42 mouse cellular contexts compared by ENCODE assay signal in genomic region chr7:26789984-26790383, GRCm38 (mm10). TPM values are rescaled to one million over a fixed set of nuclear protein-coding genes. Genes with fewer than 3 reads are reported as not detected.
"Had no signal": no experiment of that assay in that cellular context is flagged by ENCODE, and none has a peak within 500 bp of the region (broad histone marks: within the 10 kb centered on the region; RNA-seq: fewer than 3 reads in every experiment).

No protein-coding gene starts in this region.

- H3K4me2 ChIP-seq: heart, embryonic 12.5 days; hindbrain, embryonic 13.5 days; hindbrain, embryonic 15.5 days; limb, embryonic 13.5 days; limb, embryonic 15.5 days; liver, embryonic 12.5 days had no signal

- H3K4me1 ChIP-seq: heart, embryonic 10.5 days; heart, embryonic 12.5 days; hindbrain, embryonic 13.5 days; hindbrain, embryonic 15.5 days; limb, embryonic 13.5 days; limb, embryonic 15.5 days; liver, embryonic 12.5 days had no signal

- H3K4me3 ChIP-seq: gastrocnemius, adult 2 months; heart, embryonic 10.5 days; heart, embryonic 12.5 days; hindbrain, embryonic 13.5 days; hindbrain, embryonic 15.5 days; limb, embryonic 13.5 days; limb, embryonic 15.5 days; liver, embryonic 12.5 days had no signal

- H3K27ac ChIP-seq: gastrocnemius, adult 2 months; heart, embryonic 10.5 days; hindbrain, embryonic 13.5 days; hindbrain, embryonic 15.5 days; hindbrain, postnatal 0 days; limb, embryonic 13.5 days; limb, embryonic 15.5 days; liver, embryonic 12.5 days; liver, embryonic 14.5 days had no signal

- ATAC-seq: hindbrain, postnatal 0 days; intestine, embryonic 16.5 days; liver, embryonic 12.5 days had no signal

- H3K9me3 ChIP-seq: heart, embryonic 10.5 days; hindbrain, embryonic 13.5 days; hindbrain, embryonic 15.5 days; limb, embryonic 15.5 days; liver, embryonic 12.5 days had no signal

- H3K36me3 ChIP-seq: heart, embryonic 10.5 days; heart, embryonic 12.5 days; hindbrain, embryonic 13.5 days; hindbrain, embryonic 15.5 days; limb, embryonic 13.5 days; limb, embryonic 15.5 days; liver, embryonic 12.5 days had no signal

- H3K27me3 ChIP-seq: heart, embryonic 12.5 days; hindbrain, embryonic 13.5 days; hindbrain, embryonic 15.5 days; limb, embryonic 13.5 days; limb, embryonic 15.5 days; liver, embryonic 12.5 days had no signal

- DNase-seq: gastrocnemius, adult 2 months; gastrocnemius, postnatal 10 days; gastrocnemius, postnatal 25 days; heart, adult 18-20 months; heart, postnatal 14 days; heart, postnatal 36 days; kidney, adult 11 months; kidney, adult 9 months; kidney, postnatal 10 days; kidney, postnatal 36 days; layer of hippocampus, adult 9-11 months; layer of hippocampus, postnatal 36 days; left cerebral cortex, postnatal 4 days had no signal

- H3K9ac ChIP-seq: heart, embryonic 12.5 days; hindbrain, embryonic 13.5 days; hindbrain, embryonic 15.5 days; limb, embryonic 13.5 days; limb, embryonic 15.5 days; liver, embryonic 12.5 days; liver, embryonic 14.5 days had no signal

RNA-seq across cellular contexts. Expression of gene Cyp2g1, which starts 18.7 kb away (rescaled TPM):
- total RNA-seq: gastrocnemius, adult 2 months; gastrocnemius, postnatal 10 days; gastrocnemius, postnatal 25 days; heart, adult 18-20 months; heart, adult 8-10 months; heart, postnatal 14 days; heart, postnatal 36 days; hematopoietic stem cell, adult 5-6 weeks; hindbrain, postnatal 0 days; layer of hippocampus, adult 18-20 months; layer of hippocampus, adult 8-10 months; layer of hippocampus, postnatal 14 days; layer of hippocampus, postnatal 36 days; left cerebral cortex, adult 18-20 months; left cerebral cortex, adult 8-10 months; left cerebral cortex, postnatal 10 days; left cerebral cortex, postnatal 25 days; left cerebral cortex, postnatal 4 days had no signal
- polyA plus RNA-seq: gonadal fat pad, adult 2 months; heart, embryonic 10.5 days; heart, embryonic 12.5 days; heart, embryonic 14.5 days; hindbrain, embryonic 11.5 days; hindbrain, embryonic 13.5 days; hindbrain, embryonic 15.5 days; intestine, embryonic 14.5 days; intestine, embryonic 16.5 days; large intestine, adult 2 months; limb, embryonic 11.5 days; limb, embryonic 13.5 days; limb, embryonic 15.5 days; liver, embryonic 12.5 days; liver, embryonic 14.5 days; liver, embryonic 16.5 days had no signal

RNA-seq across cellular contexts. Expression of gene Cyp2b19, which starts 33.0 kb away (rescaled TPM):
- total RNA-seq: gastrocnemius, adult 2 months; gastrocnemius, postnatal 10 days; gastrocnemius, postnatal 25 days; heart, adult 18-20 months; heart, adult 8-10 months; heart, postnatal 14 days; heart, postnatal 36 days; hematopoietic stem cell, adult 5-6 weeks; hindbrain, postnatal 0 days; layer of hippocampus, adult 18-20 months; layer of hippocampus, adult 8-10 months; layer of hippocampus, postnatal 14 days; layer of hippocampus, postnatal 36 days; left cerebral cortex, adult 18-20 months; left cerebral cortex, adult 8-10 months; left cerebral cortex, postnatal 10 days; left cerebral cortex, postnatal 25 days; left cerebral cortex, postnatal 4 days; liver, adult 2 months had no signal
- polyA plus RNA-seq: frontal cortex, adult 2 months; gonadal fat pad, adult 2 months; heart, embryonic 10.5 days; heart, embryonic 12.5 days; heart, embryonic 14.5 days; heart, embryonic 16.5 days; intestine, embryonic 14.5 days; intestine, embryonic 16.5 days; large intestine, adult 2 months; limb, embryonic 11.5 days; limb, embryonic 13.5 days; liver, adult 2 months; liver, embryonic 12.5 days; liver, embryonic 14.5 days; liver, embryonic 16.5 days had no signal

RNA-seq across cellular contexts. Expression of gene Cyp2a5, which starts 45.1 kb away (rescaled TPM):
- total RNA-seq: gastrocnemius, adult 2 months; gastrocnemius, postnatal 10 days; gastrocnemius, postnatal 25 days; heart, postnatal 36 days; hematopoietic stem cell, adult 5-6 weeks; layer of hippocampus, adult 18-20 months; layer of hippocampus, adult 8-10 months; layer of hippocampus, postnatal 14 days; layer of hippocampus, postnatal 36 days; left cerebral cortex, postnatal 10 days; left cerebral cortex, postnatal 25 days; left cerebral cortex, postnatal 4 days had no signal
- polyA plus RNA-seq: heart, embryonic 10.5 days; heart, embryonic 12.5 days; heart, embryonic 14.5 days; intestine, embryonic 14.5 days; large intestine, adult 2 months; limb, embryonic 11.5 days; limb, embryonic 13.5 days; limb, embryonic 15.5 days; liver, embryonic 12.5 days had no signal
